Mouse (Mus musculus) kidney, postnatal 14 days (tissue): ENCODE results near the gene Crlf3.
"Not testable (repeated sequence)": the region's sequence is repeated elsewhere in the genome, so short reads cannot be mapped to it uniquely, and the experiment has no call there.

Experiments
- DNase-seq: peaks from one replicate; pipeline ENCODE4 v3.0.0; 2022; ENCODE audit warnings: mixed read lengths

Gene Crlf3

DNA sequence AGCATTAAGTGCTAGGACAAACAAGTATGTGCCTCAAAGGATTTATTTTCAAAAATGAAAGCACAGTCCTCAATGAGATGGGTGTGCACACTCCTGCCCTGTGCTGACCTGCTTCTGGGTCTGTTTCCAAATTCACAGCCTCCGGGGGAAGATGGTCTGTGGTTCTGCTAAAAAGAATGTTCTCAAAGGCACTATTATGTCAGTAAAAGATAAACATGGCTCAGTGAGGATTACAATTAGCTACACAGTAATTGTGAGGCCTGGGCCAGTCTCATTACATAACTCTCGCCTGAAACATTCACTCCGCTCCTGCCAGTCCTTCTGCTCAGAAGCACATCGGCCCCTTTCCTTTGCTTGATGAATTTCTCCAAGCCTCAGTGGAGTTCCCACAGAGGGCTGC is 18.6 kb downstream of the Crlf3 start:
- peak; percentile 55 for DNase-seq

DNA sequence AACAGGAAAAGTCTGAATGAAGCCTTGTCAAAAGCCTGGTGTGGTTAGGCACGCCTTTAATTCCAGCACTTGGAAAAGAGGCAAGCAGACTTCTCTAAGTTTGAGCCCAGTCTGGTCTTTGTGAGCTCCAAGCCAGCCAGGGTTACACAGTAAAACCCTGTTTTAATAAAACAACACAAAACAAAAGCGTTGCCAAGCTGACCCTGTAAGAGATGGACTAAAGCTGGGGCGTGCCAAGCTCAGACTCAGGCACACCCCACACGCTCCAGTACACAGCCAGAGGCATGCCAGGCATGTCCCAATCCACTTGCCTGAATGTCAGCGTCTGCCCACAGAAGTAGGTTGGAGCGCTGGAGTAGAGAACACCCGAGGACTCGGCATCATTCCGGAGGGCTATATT is 24.6 kb downstream of the Crlf3 start:
- peak; percentile 61 for DNase-seq

DNA sequence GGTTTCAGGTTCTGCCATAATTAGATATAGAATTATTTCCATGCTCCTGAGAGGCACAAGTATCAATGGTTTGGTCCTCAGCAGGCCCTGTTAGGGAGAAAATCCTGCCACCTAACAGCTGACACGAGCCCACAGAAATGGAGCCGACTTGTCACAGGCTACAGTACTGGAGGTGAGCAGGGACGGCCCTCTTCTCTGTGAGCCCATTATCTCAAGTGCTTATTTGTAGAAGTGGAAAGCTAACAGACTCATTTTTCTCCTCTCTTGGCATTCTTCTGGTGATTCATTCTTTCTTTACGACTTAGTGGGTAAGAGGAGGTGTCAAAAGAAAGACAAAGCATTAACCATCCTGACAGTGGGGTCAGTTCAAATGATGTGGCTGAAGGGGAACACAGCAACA is 26.1 kb downstream of the Crlf3 start:
- no peak for DNase-seq

DNA sequence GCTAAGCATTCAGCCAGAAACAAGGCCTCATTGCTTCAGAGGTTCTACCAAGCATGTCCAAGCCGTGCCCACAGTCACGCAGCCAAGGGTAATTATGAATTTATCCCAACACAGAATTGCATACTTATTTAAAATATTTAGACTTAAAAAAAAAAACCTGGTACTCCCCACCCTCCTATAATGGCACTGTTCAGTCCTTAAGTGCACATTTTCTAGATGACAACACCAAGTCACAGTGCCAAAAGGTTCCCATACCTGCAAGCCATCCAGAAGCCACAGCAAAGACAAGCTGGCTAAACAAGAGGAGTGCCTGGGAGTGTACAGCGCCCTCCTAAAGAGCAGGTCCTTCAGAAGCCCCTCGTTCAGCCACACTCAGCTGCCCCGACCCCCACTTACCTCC is 27.6 kb downstream of the Crlf3 start:
- no peak for DNase-seq

- DNase-seq, result no peak
Observed at GRCm38 (mm10) chr11:80052456-80052855, 28.3 kb downstream of the Crlf3 start.

DNA sequence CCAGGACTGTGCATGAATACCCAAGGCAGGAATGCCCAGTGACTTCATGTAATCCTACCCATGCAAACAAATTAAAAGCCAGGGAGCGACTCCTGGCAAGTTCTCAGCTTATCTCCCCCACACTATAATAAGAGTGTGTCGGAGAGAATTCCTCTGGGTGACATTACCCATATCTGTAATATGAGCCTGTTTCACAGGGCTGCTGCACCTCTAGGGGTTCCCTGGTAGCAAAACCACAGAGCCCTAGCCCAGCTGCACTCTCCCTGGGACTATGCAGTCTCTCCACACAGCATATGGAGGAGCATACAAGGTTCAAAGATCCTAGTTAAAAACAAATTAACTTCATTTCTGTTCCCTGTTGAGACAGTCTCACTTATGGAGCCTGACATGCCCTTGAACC is 30.7 kb downstream of the Crlf3 start:
- no peak for DNase-seq

DNA sequence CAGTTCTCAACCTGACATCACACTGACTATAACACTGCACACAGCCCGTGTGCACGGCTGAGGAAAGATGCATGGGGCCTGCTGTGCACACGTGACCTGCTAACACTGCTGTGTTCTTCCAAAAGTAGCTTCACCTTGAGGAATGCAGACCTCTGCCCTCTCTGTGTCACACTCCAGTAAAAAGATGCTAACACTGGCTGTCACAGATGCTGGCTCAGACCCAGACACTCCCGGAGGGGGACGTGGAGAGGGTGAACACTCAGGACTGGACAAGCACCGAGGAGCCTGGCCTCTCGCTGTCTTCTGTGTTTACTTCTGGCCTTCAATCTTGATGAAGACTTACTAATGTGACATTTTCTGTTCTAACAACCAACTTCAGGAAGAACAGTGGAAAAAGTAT is 33.9 kb downstream of the Crlf3 start:
- peak; percentile 39 for DNase-seq

DNA sequence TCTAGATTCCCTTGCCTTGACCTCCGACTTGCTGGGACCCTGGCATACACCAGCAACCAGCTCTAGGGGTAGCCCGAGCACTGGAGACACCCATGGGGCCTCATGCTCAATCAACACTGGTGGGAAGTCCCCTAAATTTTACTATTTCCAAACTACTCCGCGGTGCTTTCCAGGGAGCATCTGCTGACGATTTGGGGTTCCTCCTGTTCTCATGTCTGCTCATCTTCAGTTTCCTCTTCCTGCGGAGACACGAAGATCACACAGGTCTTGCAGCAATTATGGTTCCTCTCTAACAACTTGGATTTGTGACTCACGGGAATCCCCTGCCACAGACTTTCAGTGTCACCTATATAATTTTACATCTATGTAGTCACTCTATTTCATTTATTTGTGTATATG is 37.4 kb downstream of the Crlf3 start:
- DNase-seq, result no peak

DNA sequence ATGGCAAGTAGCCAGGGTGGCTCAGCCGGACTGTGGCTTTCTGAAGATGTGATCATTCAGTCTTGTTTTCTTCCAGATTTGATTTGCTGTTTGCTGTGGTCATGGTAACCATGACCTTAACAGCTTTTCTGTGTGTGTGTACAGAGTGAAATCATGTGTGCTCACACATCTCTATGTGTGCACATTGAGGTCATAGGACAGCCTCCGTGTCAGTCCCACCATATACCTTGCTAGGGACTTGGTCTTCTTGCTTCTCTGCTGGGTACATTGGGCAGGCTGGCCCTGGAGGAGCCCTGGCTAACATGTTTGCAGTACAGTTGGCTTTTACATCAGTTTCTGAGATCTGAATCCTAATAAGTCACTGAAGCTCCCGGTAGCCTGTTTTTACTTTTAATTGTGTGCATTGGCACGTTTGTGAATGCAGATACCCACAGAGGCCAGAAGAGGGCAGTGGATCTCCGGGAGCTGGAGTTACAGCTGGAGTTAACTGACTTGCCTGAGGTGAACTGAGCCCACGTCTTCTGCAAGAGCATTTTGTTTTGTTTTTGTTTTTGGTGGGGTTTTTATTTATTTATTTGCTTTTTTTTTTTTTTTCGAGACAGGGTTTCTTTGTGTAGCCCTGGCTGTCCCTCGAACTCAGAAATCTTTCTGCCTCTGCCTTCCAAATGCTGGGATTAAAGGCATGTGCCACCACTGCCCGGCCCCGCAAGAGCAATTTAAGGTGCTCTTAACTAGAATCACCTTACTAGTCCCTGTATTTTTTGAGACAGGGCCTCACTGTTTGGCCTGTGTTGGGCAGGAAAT is 38.0 kb downstream of the Crlf3 start:
- peak; percentile 59 for DNase-seq

GRCm38 (mm10) chr11:80037495-80037894 is 43.3 kb downstream of the Crlf3 start:
- no peak for DNase-seq

- DNase-seq, result no peak
Observed at GRCm38 (mm10) chr11:80021306-80021705, 59.5 kb downstream of the Crlf3 start.

DNA sequence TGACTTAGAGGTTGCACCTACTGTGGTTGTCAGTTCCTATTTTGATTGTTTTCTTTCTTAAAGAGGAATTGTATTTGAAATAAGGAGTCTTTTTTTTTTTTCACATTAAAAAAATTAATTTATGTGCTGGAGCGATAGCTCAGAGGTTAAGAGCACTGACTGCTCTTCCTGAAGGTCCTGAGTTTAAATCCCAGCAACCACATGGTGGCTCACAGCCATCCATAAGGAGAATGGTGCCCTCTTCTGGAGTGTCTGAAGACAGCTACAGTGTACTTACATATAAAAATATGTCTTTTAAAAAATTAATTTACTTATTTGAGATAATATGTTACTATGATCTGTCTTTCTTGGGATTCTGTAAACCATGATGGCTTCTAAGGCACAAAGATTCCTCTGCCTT is 61.0 kb downstream of the Crlf3 start:
- DNase-seq, result no peak

DNA sequence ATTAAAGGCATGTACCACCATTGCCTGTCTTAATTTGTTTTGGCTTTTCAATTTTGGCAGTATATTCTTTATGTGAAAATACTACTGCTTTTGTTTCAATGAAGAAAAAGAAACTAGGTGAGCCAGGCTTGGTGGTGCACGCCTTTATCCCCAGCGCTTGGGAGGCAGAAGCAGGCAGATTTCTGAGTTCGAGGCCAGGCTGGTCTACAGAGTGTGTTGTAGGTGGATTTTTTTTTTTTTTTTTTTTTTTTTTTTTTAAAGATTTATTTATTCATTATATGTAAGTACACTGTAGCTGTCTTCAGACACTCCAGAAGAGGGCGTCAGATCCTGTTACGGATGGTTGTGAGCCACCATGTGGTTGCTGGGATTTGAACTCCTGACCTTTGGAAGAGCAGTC is 64.3 kb downstream of the Crlf3 start:
- DNase-seq, result not testable (repeated sequence)
